Mouse (Mus musculus): ENCODE results near the gene Bpifb9a.

- TF ChIP-seq MYOD1 (IDR thresholded peaks at IDR 0.05; ENCODE audit: control insufficient read depth in 1 of 3, insufficient read length in 2 of 3, low read depth in 2 of 3) (no peak), MYOG (IDR thresholded peaks at IDR 0.05; ENCODE audit: control insufficient read depth in 1 of 3, insufficient read depth in 1 of 3, insufficient read length in 2 of 3, low read depth in 2 of 3) (no peak), TCF12 (IDR thresholded peaks at IDR 0.05; ENCODE audit: insufficient read depth, poor library complexity, severe bottlenecking) (no peak), POLR2A (IDR thresholded peaks at IDR 0.05; ENCODE audit: insufficient read length, low read depth) (no peak), POLR2AphosphoS2 (IDR thresholded peaks at IDR 0.05; ENCODE audit: insufficient read length, low read depth) (no peak), E2F4 (IDR thresholded peaks at IDR 0.05; ENCODE audit: insufficient read depth) (no peak), MAX (IDR thresholded peaks at IDR 0.05; ENCODE audit: low read depth) (no peak), TCF3 (IDR thresholded peaks at IDR 0.05; ENCODE audit: insufficient read length, low read depth) (no peak), USF1 (IDR thresholded peaks at IDR 0.05; ENCODE audit: low read depth) (no peak), REST (IDR thresholded peaks at IDR 0.05; ENCODE audit: insufficient read depth, insufficient read length) (no peak)
These were observed 48.5 kb upstream of the Bpifb9a start for GRCm38 (mm10) chr2:154209112-154209511.

Measured in myocyte (in vitro differentiated cells).